Mouse (Mus musculus) forebrain, embryonic 15.5 days (tissue): ENCODE measurements around the gene Ints2. TPM values are rescaled to one million over a fixed set of nuclear protein-coding genes. Genes with fewer than 3 reads are reported as not detected.
"Not testable (repeated sequence)": the region's sequence is repeated elsewhere in the genome, so short reads cannot be mapped to it uniquely, and the experiment has no call there.

ENCODE experiments used
- ATAC-seq: fragments of 200-750 bp; cut with Nextera tagmentation; replicated peaks from 2 replicates; pipeline ENCODE4 v1.8.0; 2017; ENCODE audit warnings: mild to moderate bottlenecking, moderate TSS enrichment, moderate library complexity
- H3K27ac ChIP-seq: fragments of 300-500 bp; sonication (generic); replicated peaks from 2 replicates; pipeline ENCODE4 v1.5.1; 2015; ENCODE audit warnings: mild to moderate bottlenecking, inconsistent platforms
- H3K27me3 ChIP-seq: fragments of 300-500 bp; sonication (generic); 2 replicates; pipeline ENCODE4 v1.6.1; 2015; ENCODE audit warnings: inconsistent platforms
- H3K36me3 ChIP-seq: fragments of 300-500 bp; sonication (generic); 2 replicates; pipeline ENCODE4 v1.6.1; 2015; ENCODE audit warnings: mild to moderate bottlenecking, inconsistent platforms
- H3K4me1 ChIP-seq: fragments of 300-500 bp; sonication (generic); 2 replicates; pipeline ENCODE4 v1.6.1; 2015; ENCODE audit warnings: inconsistent platforms
- H3K4me2 ChIP-seq: fragments of 300-500 bp; sonication (generic); replicated peaks from 2 replicates; pipeline ENCODE4 v1.6.1; 2015; ENCODE audit warnings: mild to moderate bottlenecking, inconsistent platforms
- H3K4me3 ChIP-seq: fragments of 300-500 bp; sonication (generic); 2 replicates; pipeline ENCODE4 v1.5.1; 2015; ENCODE audit warnings: mild to moderate bottlenecking, inconsistent platforms
- H3K9ac ChIP-seq: fragments of 300-500 bp; sonication (generic); replicated peaks from 2 replicates; pipeline ENCODE4 v1.6.1; 2015; ENCODE audit warnings: mild to moderate bottlenecking, inconsistent platforms
- H3K9me3 ChIP-seq: fragments of 300-500 bp; sonication (generic); 2 replicates; pipeline ENCODE4 v1.6.1; 2016; ENCODE audit warnings: inconsistent platforms
- WGBS: fragments of 180-500 bp; shearing (Covaris S2); methylation state at CpG from one replicate; pipeline ENCODE4 v1.1.7; 2015; ENCODE audit warnings: mixed read lengths; 5-methylcytosine and 5-hydroxymethylcytosine counted together
- polyA plus RNA-seq: library from polyadenylated mRNA; unstranded; fragments of >200 nt; fragmentation: Nextera tagmentation; extraction: Ambion mirVana; gene quantifications from 2 replicates; pipeline ENCODE4 v1.2.1, GENCODE M21; 2015

The Ints2 gene
- polyA plus RNA-seq = 31.9 and 33.8 TPM in 2 replicates

DNA sequence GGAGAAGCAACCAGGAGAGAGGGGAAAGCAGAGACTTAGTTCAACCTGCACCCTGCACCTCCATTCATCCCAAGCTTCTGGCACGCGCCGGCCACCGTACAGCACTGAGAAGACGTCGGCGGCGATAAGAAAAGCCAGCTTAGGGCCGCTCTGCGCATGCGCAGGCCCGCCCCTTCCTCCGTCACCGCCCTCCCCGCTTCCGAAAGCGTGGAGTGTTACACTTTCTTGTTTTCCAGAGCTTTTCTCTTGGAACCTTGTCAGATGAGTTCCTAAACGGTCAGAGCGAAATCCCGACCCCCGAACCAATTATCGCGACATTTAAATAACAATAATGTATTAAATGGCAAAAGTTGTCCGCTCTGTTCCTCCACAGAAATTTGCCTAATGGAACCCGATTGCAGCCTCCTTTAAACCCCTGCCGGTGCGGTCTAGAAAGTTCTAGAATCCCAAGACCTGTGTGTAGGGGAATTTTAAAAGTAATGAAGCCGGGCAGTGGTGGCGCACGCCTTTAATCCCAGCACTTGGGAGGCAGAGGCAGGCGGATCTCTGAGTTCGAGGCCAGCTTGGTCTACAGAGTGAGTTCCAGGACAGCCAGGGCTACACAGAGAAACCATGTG, at the start of gene Ints2:
Ints2 (minus strand) TSS at position 116 of the 617 bp plus-strand sequence.
- no peaks in the 10 kb centered on the region for H3K27me3 ChIP-seq
- H3K4me1 ChIP-seq = peaks cover 16% of the 10 kb centered on the region
- no peaks in the 10 kb centered on the region for H3K9me3 ChIP-seq
- H3K4me2 ChIP-seq = peak within 1 kb of the TSS; percentile 72
- H3K9ac ChIP-seq = peak within 1 kb of the TSS; percentile 89
- peak within 1 kb of the TSS; percentile 84 for H3K27ac ChIP-seq
- peak within 1 kb of the TSS; percentile 88 for H3K4me3 ChIP-seq
- ATAC-seq = peak; percentile 94
- peaks cover 6% of the 10 kb centered on the region; the same call in 1 of the 2 replicates for H3K36me3 ChIP-seq
- 8% methylated on average over 32 of the region's 32 CpGs for WGBS

DNA sequence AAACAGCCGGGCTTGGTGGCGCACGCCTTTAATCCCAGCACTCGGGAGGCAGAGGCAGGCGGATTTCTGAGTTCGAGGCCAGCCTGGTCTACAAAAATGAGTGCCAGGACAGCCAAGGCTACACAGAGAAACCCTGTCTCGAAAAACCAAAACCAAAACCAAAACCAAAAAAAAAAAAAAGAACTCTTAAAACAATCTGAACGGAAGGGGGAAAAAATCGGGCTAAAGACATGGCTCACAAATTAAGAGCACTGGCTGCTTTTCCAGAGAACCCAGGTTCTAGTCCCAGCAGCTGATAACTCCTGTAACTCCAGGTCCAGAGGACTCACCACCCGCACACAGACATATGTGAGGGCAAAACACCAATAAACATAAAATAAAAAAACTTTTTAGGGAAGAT, 34.8 kb upstream of the Ints2 start:
- not testable (repeated sequence) for H3K27ac ChIP-seq, H3K4me1 ChIP-seq, H3K27me3 ChIP-seq, H3K4me3 ChIP-seq, H3K9ac ChIP-seq, ATAC-seq, H3K4me2 ChIP-seq, H3K9me3 ChIP-seq
- H3K36me3 ChIP-seq = peaks cover 26% of the 10 kb centered on the region
- 94% methylated on average over 10 of the region's 10 CpGs for WGBS

DNA sequence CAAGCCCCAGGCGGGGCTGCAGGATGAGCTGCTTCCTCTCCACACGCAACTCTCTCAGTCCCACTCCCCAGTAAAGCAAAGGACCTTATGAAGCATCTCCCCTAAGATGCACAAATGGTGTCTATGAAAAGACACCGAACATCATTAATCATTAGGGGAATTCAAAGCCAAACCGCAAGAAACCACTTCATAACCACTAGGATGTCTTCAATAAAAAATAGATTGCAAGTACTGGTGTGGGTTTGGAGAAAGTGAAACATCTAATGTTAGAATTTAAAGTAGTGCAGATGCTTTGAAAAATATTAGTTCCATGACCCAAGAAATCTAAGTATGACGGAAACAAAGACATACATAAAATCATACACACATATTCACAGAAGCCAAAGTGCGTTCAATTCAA, 34.3 kb upstream of the Ints2 start:
- ATAC-seq = no peak
- WGBS = 97% methylated on average over 6 of the region's 6 CpGs
- Histone ChIP-seq H3K36me3 (peaks cover 25% of the 10 kb centered on the region), H3K27me3 (no peaks in the 10 kb centered on the region), H3K27ac (no peak overlapping the region), H3K4me2 (no peak overlapping the region), H3K9ac (no peak overlapping the region), H3K9me3 (no peaks in the 10 kb centered on the region), H3K4me3 (no peak overlapping the region), H3K4me1 (no peaks in the 10 kb centered on the region)

DNA sequence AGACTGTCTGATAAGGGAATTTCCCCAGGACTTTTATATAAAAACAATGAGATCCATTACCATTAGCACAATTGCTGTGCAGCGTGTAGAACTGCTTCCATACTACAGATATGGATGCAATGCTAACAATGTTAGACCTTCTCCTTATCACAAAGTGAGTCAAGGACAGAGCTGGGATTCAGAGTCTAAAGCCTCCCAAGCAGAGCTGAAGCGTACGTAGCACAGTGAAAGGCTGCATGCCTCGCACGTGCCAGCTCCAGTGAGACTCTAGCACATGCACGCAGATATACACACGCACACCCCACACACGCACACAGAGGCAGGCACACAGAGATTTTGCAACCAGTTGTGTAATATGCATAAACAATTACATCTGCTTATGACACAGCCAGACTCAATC, 28.4 kb upstream of the Ints2 start:
- Histone ChIP-seq H3K27me3 (no peaks in the 10 kb centered on the region), H3K27ac (no peak overlapping the region), H3K4me2 (no peak overlapping the region), H3K9ac (no peak overlapping the region), H3K4me3 (no peak overlapping the region), H3K36me3 (peaks cover 72% of the 10 kb centered on the region), H3K9me3 (no peaks in the 10 kb centered on the region), H3K4me1 (no peaks in the 10 kb centered on the region)
- ATAC-seq = no peak
- 89% methylated on average over 8 of the region's 8 CpGs for WGBS

DNA sequence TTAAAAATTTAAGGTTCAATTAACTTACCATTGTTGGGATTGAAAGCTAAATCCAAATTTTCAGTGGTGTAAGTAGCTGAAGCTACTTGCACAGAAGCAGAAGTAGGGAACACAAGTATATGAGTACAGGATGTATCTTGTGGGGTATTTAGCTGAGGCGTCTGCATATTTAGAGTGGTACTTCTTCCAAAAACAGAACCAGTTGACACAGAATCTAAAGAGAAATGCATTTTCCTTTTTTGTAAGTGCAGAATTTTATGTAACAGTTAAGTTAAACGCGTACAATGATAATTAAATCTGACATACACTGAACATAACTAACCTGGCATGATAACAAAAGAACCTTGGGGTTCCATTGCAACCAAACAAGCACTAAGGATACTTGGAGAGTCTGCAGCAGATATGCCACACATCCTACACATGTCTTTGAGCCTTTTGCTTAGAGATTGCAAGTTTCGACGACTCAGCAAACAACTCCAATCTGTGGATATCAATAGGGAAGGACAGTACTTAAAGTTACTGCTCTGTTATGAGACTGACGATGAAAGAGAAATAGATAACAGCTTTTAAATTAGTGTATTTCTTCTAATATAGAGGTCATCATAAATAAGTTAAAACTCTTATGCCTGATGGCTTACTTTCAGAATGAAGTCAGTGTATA, 21.2 kb upstream of the Ints2 start:
- no peak overlapping the region for H3K4me3 ChIP-seq
- ATAC-seq = no peak
- no peaks in the 10 kb centered on the region for H3K9me3 ChIP-seq
- WGBS = 95% methylated on average over 6 of the region's 6 CpGs
- no peaks in the 10 kb centered on the region for H3K4me1 ChIP-seq
- no peak overlapping the region for H3K4me2 ChIP-seq
- H3K36me3 ChIP-seq = peaks cover 80% of the 10 kb centered on the region
- H3K27ac ChIP-seq = no peak overlapping the region
- no peaks in the 10 kb centered on the region for H3K27me3 ChIP-seq
- H3K9ac ChIP-seq = no peak overlapping the region

DNA sequence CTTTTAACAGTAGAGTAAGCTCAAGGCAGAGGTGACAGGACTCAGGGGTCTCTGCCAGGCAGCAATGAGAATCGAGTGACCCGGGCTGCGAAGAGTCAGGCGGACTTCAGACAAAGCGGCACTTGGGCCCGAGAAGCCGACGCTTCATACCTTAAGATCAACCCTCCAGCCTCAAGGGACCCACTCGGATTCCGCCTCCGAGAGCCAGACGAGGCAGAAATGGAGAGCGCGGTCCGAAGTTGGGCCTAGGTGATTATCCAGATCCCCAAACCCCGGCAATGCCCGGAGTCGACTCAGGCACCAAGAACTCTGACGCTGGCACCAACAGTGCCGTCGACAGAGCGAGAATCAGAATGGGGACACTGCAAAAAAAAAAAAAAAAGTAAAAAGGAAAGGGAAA, 321 bp downstream of the Ints2 start:
- peak; percentile 69 for ATAC-seq
- WGBS = under 1% methylated on average over 22 of the region's 22 CpGs
- H3K9me3 ChIP-seq = no peaks in the 10 kb centered on the region

DNA sequence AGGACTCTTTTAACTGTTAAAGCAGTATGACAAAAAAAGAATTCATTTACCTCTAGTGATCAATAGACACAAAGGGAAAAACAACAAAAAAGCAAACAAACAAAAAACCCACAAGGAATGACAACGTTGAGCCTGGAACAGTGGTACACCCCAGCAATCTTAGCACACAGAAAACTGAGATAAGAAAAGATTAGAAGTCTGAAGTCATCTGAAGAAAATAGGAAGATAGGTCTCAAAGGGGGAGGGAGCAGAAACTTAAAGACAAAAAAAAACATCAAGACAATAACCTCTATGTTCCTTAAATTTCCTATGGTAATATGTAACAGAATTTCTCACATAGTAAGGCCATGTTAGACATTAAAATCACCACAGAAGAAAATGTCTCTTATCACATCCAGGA, 4.0 kb downstream of the Ints2 start:
- 85% methylated on average over 1 of the region's 1 CpGs for WGBS
- H3K36me3 ChIP-seq = peaks cover 26% of the 10 kb centered on the region
- H3K9me3 ChIP-seq = no peaks in the 10 kb centered on the region
- H3K4me1 ChIP-seq = peaks cover 16% of the 10 kb centered on the region
- H3K4me3 ChIP-seq = no peak overlapping the region
- no peak overlapping the region for H3K4me2 ChIP-seq
- H3K9ac ChIP-seq = no peak overlapping the region
- H3K27me3 ChIP-seq = no peaks in the 10 kb centered on the region
- ATAC-seq = no peak
- no peak overlapping the region for H3K27ac ChIP-seq

More for the DNA sequence above, 321 bp downstream of the Ints2 start:
- H3K4me1 ChIP-seq = peaks cover 16% of the 10 kb centered on the region
- H3K4me3 ChIP-seq = peak overlapping the region; percentile 88
- H3K27ac ChIP-seq = peak overlapping the region; percentile 84
- H3K27me3 ChIP-seq = no peaks in the 10 kb centered on the region
- peaks cover 6% of the 10 kb centered on the region; the same call in 1 of the 2 replicates for H3K36me3 ChIP-seq
- H3K4me2 ChIP-seq = peak overlapping the region; percentile 72
- H3K9ac ChIP-seq = peak overlapping the region; percentile 89

DNA sequence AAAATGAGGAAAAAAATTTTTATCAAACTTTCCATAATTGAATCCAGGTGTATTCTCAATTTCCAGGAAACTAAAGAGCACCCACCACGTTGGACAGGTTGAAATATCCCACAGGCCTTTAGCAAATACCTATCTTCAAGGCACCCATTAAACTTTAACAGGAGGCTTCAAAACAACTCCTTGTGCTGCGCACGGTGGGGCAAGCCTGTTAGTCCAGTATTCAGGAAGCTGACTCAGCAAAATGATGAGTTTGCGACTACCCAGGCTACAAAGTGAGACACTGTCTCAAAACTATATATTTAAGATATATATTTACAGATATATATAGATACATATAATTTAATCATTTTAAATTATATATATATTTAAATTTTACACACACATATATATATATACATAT, 24.9 kb downstream of the Ints2 start:
- Histone ChIP-seq H3K9ac (no peak overlapping the region), H3K4me1 (no peaks in the 10 kb centered on the region), H3K27ac (no peak overlapping the region), H3K36me3 (peaks cover 61% of the 10 kb centered on the region), H3K4me2 (no peak overlapping the region), H3K4me3 (no peak overlapping the region), H3K9me3 (no peaks in the 10 kb centered on the region), H3K27me3 (no peaks in the 10 kb centered on the region)
- ATAC-seq = no peak
- 92% methylated on average over 4 of the region's 4 CpGs for WGBS

DNA sequence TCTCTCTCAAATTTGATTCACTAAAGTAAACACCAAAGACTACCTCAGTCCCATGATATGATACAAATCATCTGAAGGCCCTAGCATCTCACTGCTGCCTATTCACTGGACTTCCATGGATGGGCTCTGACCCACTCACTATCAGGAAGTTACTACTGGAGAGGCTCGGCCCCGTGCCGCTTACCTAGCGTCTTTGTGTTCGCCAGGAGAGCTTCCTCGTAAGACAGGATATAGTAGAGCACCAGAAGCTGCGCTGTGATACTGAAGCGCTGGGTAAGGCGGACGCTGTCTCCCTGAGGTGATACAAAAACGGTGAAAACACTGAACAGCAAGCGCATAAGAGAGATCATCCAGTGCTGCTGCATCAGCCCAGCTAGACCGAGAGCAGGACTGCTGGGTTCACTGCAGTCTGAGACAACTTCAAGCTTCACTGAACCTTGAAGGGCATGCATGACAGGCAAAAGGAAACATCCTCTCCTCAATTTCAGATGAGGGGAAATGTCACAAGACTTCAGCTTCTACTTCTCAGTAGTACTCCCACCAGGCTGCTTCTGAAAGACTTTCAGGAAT, 25.5 kb downstream of the Ints2 start:
- no peaks in the 10 kb centered on the region for H3K4me1 ChIP-seq
- WGBS = 97% methylated on average over 13 of the region's 13 CpGs
- no peak for ATAC-seq
- H3K9ac ChIP-seq = no peak overlapping the region
- no peak overlapping the region for H3K4me3 ChIP-seq
- no peaks in the 10 kb centered on the region for H3K27me3 ChIP-seq
- H3K9me3 ChIP-seq = no peaks in the 10 kb centered on the region
- H3K36me3 ChIP-seq = peaks cover 64% of the 10 kb centered on the region
- H3K27ac ChIP-seq = no peak overlapping the region
- H3K4me2 ChIP-seq = no peak overlapping the region

DNA sequence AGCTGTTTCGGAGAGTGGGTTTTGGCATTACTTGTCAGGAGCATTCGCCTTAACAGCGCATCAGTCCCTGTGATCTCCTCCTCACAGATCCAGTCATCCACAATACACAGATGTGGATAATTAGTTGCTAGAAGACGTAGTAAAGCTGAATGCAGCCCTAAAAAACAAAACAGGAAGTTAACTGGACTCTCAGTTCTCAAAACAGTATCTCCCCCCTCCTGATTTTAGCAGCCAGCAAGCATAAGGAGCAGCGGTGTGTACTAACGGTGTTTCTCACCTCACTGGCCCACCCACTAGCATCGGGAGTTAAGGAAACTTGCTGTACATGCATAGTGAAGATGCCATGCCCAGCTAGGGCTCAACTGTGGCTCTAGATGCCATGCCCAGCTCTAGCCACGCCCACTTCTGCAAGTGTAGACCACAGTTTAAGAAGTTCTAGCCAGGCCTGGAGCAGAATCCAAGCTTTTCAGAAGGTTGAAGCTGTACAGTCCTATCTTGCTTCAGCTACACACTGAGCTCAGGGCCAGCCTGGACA, 30.7 kb downstream of the Ints2 start:
- no peak for ATAC-seq
- Histone ChIP-seq H3K4me2 (no peak overlapping the region), H3K4me3 (no peak overlapping the region), H3K27me3 (no peaks in the 10 kb centered on the region), H3K4me1 (no peaks in the 10 kb centered on the region), H3K9me3 (no peaks in the 10 kb centered on the region), H3K27ac (no peak overlapping the region), H3K36me3 (peaks cover 72% of the 10 kb centered on the region), H3K9ac (no peak overlapping the region)
- WGBS = 84% methylated on average over 8 of the region's 8 CpGs

DNA sequence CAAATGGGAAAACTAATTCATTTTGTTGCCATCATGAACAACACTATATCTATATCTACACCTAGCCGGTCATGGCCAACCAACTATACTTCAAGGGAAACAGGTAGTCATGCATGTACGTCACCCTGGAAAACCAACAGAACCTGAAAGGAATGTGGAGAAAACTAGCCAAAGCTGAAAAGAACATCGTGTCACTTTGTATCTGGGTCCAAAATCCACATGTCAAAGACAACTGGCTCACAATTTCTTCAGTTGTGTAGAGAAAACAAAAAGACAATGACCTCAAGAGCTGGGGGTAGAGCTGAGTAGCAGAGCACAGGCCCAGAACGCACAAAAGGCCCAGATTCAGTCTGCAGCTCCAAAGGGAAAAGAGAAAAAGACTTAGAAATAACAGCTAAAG, 31.6 kb downstream of the Ints2 start:
- H3K36me3 ChIP-seq = peaks cover 68% of the 10 kb centered on the region
- ATAC-seq = no peak
- 82% methylated on average over 4 of the region's 4 CpGs for WGBS

DNA sequence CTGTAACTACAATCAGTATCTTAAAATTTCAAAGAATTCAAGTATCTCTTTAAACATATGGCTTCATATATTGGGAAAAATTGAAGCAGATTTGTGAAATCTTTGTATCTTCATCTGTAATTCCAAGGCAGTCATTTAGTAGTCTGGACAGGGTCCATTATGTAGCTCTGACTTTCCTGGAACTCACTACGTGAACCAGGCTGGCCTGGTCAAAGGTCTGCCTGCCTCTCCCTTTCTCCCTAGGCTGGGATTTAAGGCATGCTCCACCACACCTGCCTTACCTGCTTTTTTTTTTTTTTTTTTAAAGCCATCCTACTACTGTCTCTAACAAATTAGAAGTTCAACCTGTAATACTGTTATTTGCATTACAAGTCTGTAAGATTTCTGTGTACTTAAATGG, 45.6 kb downstream of the Ints2 start:
- 80% methylated on average over 1 of the region's 1 CpGs for WGBS
- Histone ChIP-seq H3K9ac (no peak overlapping the region), H3K4me1 (no peaks in the 10 kb centered on the region), H3K4me3 (no peak overlapping the region), H3K27me3 (no peaks in the 10 kb centered on the region), H3K9me3 (no peaks in the 10 kb centered on the region), H3K27ac (no peak overlapping the region), H3K36me3 (peaks cover 60% of the 10 kb centered on the region), H3K4me2 (no peak overlapping the region)
- no peak for ATAC-seq

More for the DNA sequence above, 31.6 kb downstream of the Ints2 start:
- Histone ChIP-seq H3K4me2 (no peak overlapping the region), H3K27ac (no peak overlapping the region), H3K4me3 (no peak overlapping the region), H3K9ac (no peak overlapping the region), H3K27me3 (no peaks in the 10 kb centered on the region), H3K4me1 (no peaks in the 10 kb centered on the region), H3K9me3 (no peaks in the 10 kb centered on the region)
